Comparison of ENCODE assay signal across 29 mouse cellular contexts in the genomic region with DNA sequence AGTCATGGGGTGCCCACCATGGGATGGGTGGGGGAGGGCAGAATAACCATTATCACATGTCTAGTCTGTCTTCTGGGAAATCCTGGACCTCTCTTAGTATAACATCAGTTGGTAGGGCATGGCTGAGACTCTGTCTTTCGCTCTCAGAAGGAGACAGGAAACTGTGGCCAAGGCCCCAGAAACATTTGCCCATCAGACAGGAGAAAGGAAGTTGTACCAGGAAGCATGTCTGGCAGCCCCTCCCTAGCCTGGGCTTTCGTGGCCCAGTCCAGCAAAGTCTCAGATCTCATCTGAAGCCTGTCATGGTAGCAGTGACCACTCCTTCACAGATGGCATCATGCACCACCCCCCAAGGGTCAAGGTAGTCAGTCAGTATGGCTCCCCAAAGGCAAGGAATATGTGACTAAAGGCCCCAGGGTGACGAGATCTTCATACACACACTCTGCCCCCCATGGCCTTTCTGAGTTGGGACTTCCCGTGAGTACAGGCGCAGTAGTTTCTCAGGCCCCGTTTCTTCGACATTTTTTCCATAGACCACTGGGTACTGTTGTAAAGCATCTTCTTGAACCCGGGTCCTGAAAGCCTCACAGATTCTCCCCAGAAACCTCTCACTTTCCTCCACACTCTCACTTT. TPM values are rescaled to one million over a fixed set of nuclear protein-coding genes. Genes with fewer than 3 reads are reported as not detected.
"Had no signal": no experiment of that assay in that cellular context is flagged by ENCODE, and none has a peak within 500 bp of the region (broad histone marks: within the 10 kb centered on the region; RNA-seq: fewer than 3 reads in every experiment).

No protein-coding gene starts in this region.

- DNase-seq: kidney, adult 8-10 months; kidney, postnatal 10 days; kidney, postnatal 4 days; liver; lung, adult 18-20 months; lung, postnatal 10 days; lung, postnatal 4 days; midbrain, embryonic 14.5 days; right cerebral cortex, adult 18-20 months; right cerebral cortex, postnatal 25 days; spleen, adult 18-20 months; thymus, postnatal 25 days had no signal

- H3K9ac ChIP-seq: kidney, embryonic 15.5 days; limb, embryonic 13.5 days; liver, embryonic 12.5 days; liver, embryonic 15.5 days; lung, embryonic 15.5 days; neural tube, embryonic 12.5 days; neural tube, embryonic 15.5 days; stomach, embryonic 15.5 days had no signal

- H3K9me3 ChIP-seq: kidney, embryonic 15.5 days; limb, embryonic 10.5 days; limb, embryonic 13.5 days; liver, embryonic 12.5 days; liver, embryonic 15.5 days; lung, embryonic 15.5 days; neural tube, embryonic 12.5 days; neural tube, embryonic 15.5 days; stomach, embryonic 15.5 days had no signal

- H3K27me3 ChIP-seq: kidney, embryonic 15.5 days; limb, embryonic 13.5 days; liver, embryonic 12.5 days; liver, embryonic 15.5 days; lung, embryonic 15.5 days; neural tube, embryonic 12.5 days; neural tube, embryonic 15.5 days; stomach, embryonic 15.5 days had no signal

- H3K4me2 ChIP-seq: kidney, embryonic 15.5 days; limb, embryonic 13.5 days; liver, embryonic 12.5 days; liver, embryonic 15.5 days; lung, embryonic 15.5 days; midbrain, embryonic 11.5 days; neural tube, embryonic 12.5 days; neural tube, embryonic 15.5 days; stomach, embryonic 15.5 days had no signal

- H3K4me3 ChIP-seq: kidney, embryonic 15.5 days; limb, embryonic 10.5 days; limb, embryonic 13.5 days; liver, embryonic 12.5 days; liver, embryonic 15.5 days; lung, embryonic 15.5 days; neural tube, embryonic 12.5 days; neural tube, embryonic 15.5 days; stomach, embryonic 15.5 days had no signal

- H3K27ac ChIP-seq: kidney, embryonic 15.5 days; limb, embryonic 10.5 days; limb, embryonic 13.5 days; liver, embryonic 12.5 days; liver, embryonic 15.5 days; lung, embryonic 15.5 days; neural tube, embryonic 12.5 days; neural tube, embryonic 15.5 days; stomach, embryonic 15.5 days had no signal

- H3K4me1 ChIP-seq: kidney, embryonic 15.5 days; limb, embryonic 10.5 days; limb, embryonic 13.5 days; liver, embryonic 15.5 days; lung, embryonic 15.5 days; neural tube, embryonic 12.5 days; neural tube, embryonic 15.5 days; stomach, embryonic 15.5 days had no signal

- H3K36me3 ChIP-seq: kidney, embryonic 15.5 days; limb, embryonic 10.5 days; limb, embryonic 13.5 days; liver, embryonic 12.5 days; liver, embryonic 15.5 days; lung, embryonic 15.5 days; neural tube, embryonic 12.5 days; neural tube, embryonic 15.5 days; stomach, embryonic 15.5 days had no signal

RNA-seq across cellular contexts. Expression of a gene that starts 20.9 kb away (rescaled TPM):
- total RNA-seq: layer of hippocampus, adult 18-20 months; layer of hippocampus, postnatal 14 days; left cerebral cortex, adult 8-10 months; left cerebral cortex, postnatal 25 days; megakaryocyte progenitor cell, adult 5-6 weeks; megakaryocyte-erythroid progenitor cell, adult 5-6 weeks; midbrain, postnatal 0 days had no signal
- polyA plus RNA-seq: kidney, embryonic 15.5 days; limb, embryonic 10.5 days; limb, embryonic 13.5 days; liver, embryonic 12.5 days; liver, embryonic 15.5 days; lung, embryonic 15.5 days; midbrain, embryonic 11.5 days; midbrain, embryonic 14.5 days; midbrain, postnatal 0 days; neural tube, embryonic 12.5 days; neural tube, embryonic 15.5 days; stomach, embryonic 15.5 days had no signal

RNA-seq across cellular contexts. Expression of a gene that starts 38.5 kb away (rescaled TPM):
- total RNA-seq: layer of hippocampus, adult 18-20 months; layer of hippocampus, postnatal 14 days; left cerebral cortex, adult 8-10 months; left cerebral cortex, postnatal 25 days; megakaryocyte progenitor cell, adult 5-6 weeks; megakaryocyte-erythroid progenitor cell, adult 5-6 weeks; midbrain, postnatal 0 days had no signal
- polyA plus RNA-seq: kidney, embryonic 15.5 days; limb, embryonic 10.5 days; limb, embryonic 13.5 days; liver, embryonic 12.5 days; liver, embryonic 15.5 days; midbrain, embryonic 11.5 days; midbrain, embryonic 14.5 days; midbrain, postnatal 0 days; neural tube, embryonic 12.5 days; neural tube, embryonic 15.5 days had no signal
